Mouse (Mus musculus) cerebellum, adult 2 months (tissue): ENCODE results near the gene Trappc5. TPM values are rescaled to one million over a fixed set of nuclear protein-coding genes. Genes with fewer than 3 reads are reported as not detected.
A peak's percentile ranks its signal among the peaks of the same experiment; 100 is the strongest.

Experiments used
- DNase-seq, 2 experiments: peaks; one replicate each; pipeline ENCODE4 v3.0.0; 2021
- H3K27ac ChIP-seq: fragments of 200-500 bp; 2 replicates; pipeline ENCODE4 v1.5.1; 2012; ENCODE audit warnings: low read length, control low read depth, inconsistent platforms; ENCODE audit not compliant: insufficient read depth
- H3K27me3 ChIP-seq: fragments of 200-500 bp; 2 replicates; pipeline ENCODE4 v1.6.1; 2012; ENCODE audit warnings: inconsistent platforms, mild to moderate bottlenecking, low read length, moderate library complexity; ENCODE audit not compliant: control insufficient read depth, insufficient read depth
- H3K4me1 ChIP-seq: fragments of 200-500 bp; 2 replicates; pipeline ENCODE4 v1.6.1; 2011; ENCODE audit warnings: low read length; ENCODE audit not compliant: control insufficient read depth, insufficient read depth
- H3K4me3 ChIP-seq: fragments of 200-500 bp; replicated peaks from 2 replicates; pipeline ENCODE3; 2011; ENCODE audit warnings: mild to moderate bottlenecking, low read depth, low read length, control low read depth; ENCODE audit not compliant: insufficient read depth
- CTCF ChIP-seq: fragments of 200-500 bp; IDR thresholded peaks from 2 replicates; pipeline ENCODE4 v1.5.1; 2011; ENCODE audit warnings: low read depth, mild to moderate bottlenecking, control low read depth, low read length, moderate library complexity, borderline replicate concordance; ENCODE audit not compliant: insufficient read depth
- POLR2A ChIP-seq: fragments of 200-500 bp; IDR thresholded peaks from 2 replicates; pipeline ENCODE4 v1.6.1; 2011; ENCODE audit warnings: low read length, control low read depth, borderline replicate concordance; ENCODE audit not compliant: insufficient read depth
- WGBS: fragments of 180-500 bp; shearing (Covaris S2); methylation state at CpG from one replicate; pipeline ENCODE4 v1.1.7; 2018; 5-methylcytosine and 5-hydroxymethylcytosine counted together
- polyA plus RNA-seq: library from polyadenylated mRNA; depleted of rRNA; stranded (reverse); fragments of >200 nt; gene quantifications from 2 replicates; pipeline ENCODE4 v1.2.3, GENCODE M21; 2012

Gene Trappc5
- polyA plus RNA-seq, 1 experiment: 50.2 TPM

DNA sequence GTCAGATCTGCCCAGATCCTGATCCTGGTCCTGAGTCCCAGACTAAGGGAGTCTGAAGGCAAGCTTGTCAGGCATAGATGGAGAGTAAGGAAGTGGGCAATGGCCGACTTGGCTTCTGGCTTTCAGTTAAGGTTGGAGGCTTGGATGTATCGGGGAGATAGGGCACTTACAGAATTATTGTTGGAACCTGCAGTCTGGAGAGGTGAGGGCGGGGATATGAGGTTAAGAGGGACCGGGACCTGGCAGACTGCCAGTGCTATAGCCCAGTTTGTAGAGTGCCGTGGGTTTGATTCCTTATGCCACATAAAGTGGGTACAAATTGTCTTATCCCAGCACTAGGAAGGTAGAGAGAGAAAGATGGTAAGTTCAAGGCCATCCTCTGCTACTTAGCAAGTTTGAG lies 3.6 kb downstream of the Trappc5 start:
- H3K4me1 ChIP-seq: peaks cover 26% of the 10 kb centered on the region
- TF ChIP-seq CTCF (no peak), POLR2A (no peak)
- H3K4me3 ChIP-seq: peak overlapping the region; percentile 57
- WGBS: 49% methylated on average over 5 of the region's 5 CpGs
- no peak for DNase-seq
- H3K27me3 ChIP-seq: no peaks in the 10 kb centered on the region
- H3K27ac ChIP-seq: peak overlapping the region; percentile 47

DNA sequence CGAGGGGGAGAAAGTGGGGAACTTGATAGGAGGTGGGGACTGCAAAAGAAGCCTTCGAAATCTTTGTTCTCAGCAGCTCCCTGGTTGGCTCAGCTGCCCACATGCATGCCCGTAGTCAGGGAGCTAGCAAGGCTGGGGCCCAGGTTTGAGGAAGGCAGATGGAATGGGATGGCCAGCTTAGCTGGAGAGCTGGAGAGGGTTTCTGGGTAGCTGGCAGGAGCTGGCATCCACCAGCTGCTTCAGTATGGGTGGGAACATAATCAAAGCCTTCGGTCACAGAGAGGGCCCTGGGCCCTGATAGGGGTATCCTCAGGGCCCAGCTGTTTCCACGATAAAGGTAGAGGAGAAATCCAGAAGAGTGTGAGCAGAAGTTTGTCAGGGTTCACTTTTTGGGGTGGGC lies 6.3 kb downstream of the Trappc5 start:
- peak; percentile 33 to 39 for DNase-seq
- TF ChIP-seq CTCF (no peak), POLR2A (no peak)
- Histone ChIP-seq H3K27ac (peak overlapping the region; percentile 62), H3K4me3 (no peak overlapping the region), H3K4me1 (peaks cover 26% of the 10 kb centered on the region), H3K27me3 (no peaks in the 10 kb centered on the region)
- WGBS: 19% methylated on average over 5 of the region's 5 CpGs

DNA sequence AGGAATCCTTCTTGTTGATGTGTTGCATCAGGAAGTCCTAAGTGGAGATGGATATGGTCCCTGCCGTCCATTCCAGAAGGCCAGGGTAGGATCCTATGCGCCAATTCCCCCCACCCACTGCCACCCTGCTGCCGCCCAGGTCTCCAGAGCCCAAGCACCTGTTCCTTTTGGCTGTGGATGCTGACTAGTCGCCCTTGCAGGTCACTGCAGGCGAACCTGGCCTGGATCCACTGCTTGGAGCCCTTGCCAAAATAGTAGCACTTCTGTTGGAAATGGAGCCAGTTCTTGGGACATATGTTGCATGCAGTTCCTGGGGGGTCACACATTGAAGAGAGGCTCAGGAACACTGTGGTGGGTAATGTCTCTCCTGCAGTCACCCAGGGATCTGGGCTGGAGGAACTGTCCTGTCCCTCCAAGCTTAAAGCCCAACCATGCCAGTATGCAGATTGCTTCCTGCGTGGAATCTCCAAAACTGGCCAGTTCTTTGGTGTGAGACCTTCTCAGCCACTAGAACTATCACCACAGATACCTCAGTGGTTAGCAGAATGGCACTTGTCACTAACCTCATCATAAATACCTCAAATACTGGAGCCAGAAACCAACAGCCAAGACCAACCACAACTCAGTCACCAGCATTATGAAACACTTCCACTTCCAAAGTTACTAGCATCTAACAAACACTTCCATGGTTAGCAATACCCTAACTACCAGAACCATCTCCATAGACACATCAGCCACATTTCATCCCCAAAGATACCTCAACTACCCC lies 7.5 kb downstream of the Trappc5 start:
- TF ChIP-seq CTCF (no peak), POLR2A (no peak)
- Histone ChIP-seq H3K27me3 (no peaks in the 10 kb centered on the region), H3K4me3 (no peak overlapping the region), H3K4me1 (peaks cover 23% of the 10 kb centered on the region), H3K27ac (peak overlapping the region; percentile 62)
- 4% methylated on average over 6 of the region's 6 CpGs for WGBS
- peak; percentile 83 to 87 for DNase-seq

DNA sequence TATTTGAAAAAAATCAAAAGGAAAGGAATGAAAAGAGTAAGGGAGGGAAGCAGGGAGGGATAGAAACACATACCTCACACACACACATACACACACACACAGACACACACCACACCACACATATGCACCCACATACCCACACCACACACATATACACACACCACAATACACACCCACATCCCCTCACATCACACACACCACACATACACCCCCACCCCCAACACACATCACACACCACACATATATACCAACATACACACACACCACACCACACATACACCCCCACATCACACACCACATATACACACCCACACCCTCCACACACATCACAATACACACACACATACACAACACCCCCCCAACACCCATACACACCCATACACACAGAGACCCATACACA lies 8.4 kb downstream of the Trappc5 start:
- H3K27ac ChIP-seq: no peak overlapping the region

DNA sequence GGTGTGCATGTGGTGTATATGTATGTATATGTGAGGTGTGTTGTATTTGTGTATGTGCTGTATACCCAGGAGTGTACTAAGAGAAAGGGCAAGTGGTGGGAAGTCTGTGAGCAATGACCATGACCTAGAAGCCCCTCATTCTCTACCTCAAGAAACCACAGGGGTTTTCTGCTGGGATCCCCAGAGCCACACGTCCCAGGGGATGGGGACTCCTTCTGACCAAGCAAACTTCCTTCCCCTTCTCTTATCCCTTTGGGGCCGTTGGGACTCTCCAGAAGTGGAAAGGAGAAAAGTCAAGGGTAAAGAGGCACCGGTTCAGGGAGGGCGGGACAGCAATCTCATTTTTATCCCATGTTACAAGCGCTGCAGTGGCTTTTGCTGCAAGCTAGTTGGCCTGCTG lies 9.3 kb downstream of the Trappc5 start:
- Histone ChIP-seq H3K27me3 (no peaks in the 10 kb centered on the region), H3K4me1 (peaks cover 16% of the 10 kb centered on the region), H3K4me3 (no peak overlapping the region), H3K27ac (no peak overlapping the region)
- WGBS: 83% methylated on average over 5 of the region's 5 CpGs
- DNase-seq: no peak
- TF ChIP-seq CTCF: no peak
- no peak for TF ChIP-seq POLR2A

More for the DNA sequence above, 8.4 kb downstream of the Trappc5 start:
- H3K4me3 ChIP-seq: no peak overlapping the region
- H3K27me3 ChIP-seq: no peaks in the 10 kb centered on the region
- no peak for DNase-seq
- peaks cover 20% of the 10 kb centered on the region for H3K4me1 ChIP-seq
- no peak for TF ChIP-seq CTCF
- TF ChIP-seq POLR2A: no peak

DNA sequence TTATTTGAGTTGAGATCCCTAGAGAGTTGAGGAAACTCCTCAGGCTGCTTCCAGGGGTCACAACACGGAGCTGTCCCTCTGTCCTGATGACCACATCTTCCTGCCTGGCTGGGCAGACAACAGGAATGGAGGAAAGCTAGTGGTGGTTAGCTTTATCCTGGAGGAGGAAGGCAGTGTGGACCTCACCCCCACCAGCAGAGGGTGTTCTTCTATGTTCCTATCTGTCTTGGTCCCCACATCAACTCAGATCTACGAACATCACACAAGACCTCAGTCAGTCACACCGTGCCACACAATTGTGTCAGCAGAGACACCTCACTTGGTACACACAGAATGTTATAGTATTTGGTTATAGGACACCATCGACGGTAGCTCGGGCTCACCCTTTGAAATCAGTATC lies 11.4 kb downstream of the Trappc5 start:
- TF ChIP-seq CTCF: no peak
- no peak for TF ChIP-seq POLR2A
- H3K27ac ChIP-seq: no peak overlapping the region
- H3K4me1 ChIP-seq: peaks cover 11% of the 10 kb centered on the region
- DNase-seq: no peak
- H3K4me3 ChIP-seq: no peak overlapping the region
- 78% methylated on average over 6 of the region's 6 CpGs for WGBS
- no peaks in the 10 kb centered on the region for H3K27me3 ChIP-seq

DNA sequence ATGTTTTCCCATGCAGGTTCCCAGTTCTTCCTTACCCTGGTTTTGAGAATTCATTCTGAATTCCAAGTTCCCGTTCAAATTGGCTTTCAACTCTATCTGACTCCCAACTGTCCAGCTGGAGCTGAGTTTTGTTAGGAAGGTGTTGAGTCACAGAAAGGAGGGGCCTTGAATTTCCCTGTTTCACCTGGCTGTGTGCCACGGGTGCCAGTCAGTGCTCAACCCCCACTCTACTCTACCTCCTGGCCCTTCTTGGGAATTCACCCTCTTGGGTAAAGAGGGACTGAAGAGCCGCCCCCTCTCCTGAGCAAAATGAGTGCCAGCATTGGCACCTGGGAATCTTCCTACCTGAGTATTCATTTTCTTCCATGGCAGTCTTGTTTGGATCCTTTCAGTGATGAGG lies 14.7 kb downstream of the Trappc5 start:
- WGBS: 45% methylated on average over 3 of the region's 3 CpGs
- H3K27ac ChIP-seq: no peak overlapping the region
- H3K4me1 ChIP-seq: no peaks in the 10 kb centered on the region
- H3K27me3 ChIP-seq: no peaks in the 10 kb centered on the region
- no peak for DNase-seq
- no peak for TF ChIP-seq CTCF
- TF ChIP-seq POLR2A: no peak
- no peak overlapping the region for H3K4me3 ChIP-seq

DNA sequence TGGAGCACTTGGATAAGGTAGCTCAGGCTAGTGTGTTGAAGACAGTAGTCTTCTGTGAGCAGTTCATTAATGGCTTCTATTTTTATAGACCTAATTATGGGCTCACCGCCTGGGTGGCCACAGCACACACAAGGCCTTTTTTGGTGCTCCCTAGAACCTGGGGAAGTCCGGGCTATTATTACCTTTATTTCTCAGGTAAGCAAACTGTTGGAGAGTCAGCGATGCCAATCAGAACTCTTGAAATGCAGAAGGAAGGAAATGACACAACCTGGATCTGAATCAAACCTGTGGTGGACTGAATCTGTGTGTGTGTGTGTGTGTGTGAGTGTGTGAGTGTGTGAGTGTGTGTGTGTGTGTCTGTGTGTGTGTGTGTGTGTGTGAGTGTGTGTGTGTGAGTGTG lies 18.0 kb downstream of the Trappc5 start, which contains the start of gene Fcer2a:
Gene Fcer2a (minus strand): TSS at position 55 of the 400 bp plus-strand sequence.
- Histone ChIP-seq H3K27me3 (no peaks in the 10 kb centered on the region), H3K27ac (no peak within 1 kb of the TSS), H3K4me3 (no peak within 1 kb of the TSS), H3K4me1 (no peaks in the 10 kb centered on the region)
- TF ChIP-seq CTCF: no peak
- no peak for TF ChIP-seq POLR2A
- 89% methylated on average over 3 of the region's 3 CpGs for WGBS
- no peak for DNase-seq
